ENCODE assay signal across 7 mouse cellular contexts in genomic region chr9:88546166-88546565, GRCm38 (mm10). TPM values are rescaled to one million over a fixed set of nuclear protein-coding genes. Genes with fewer than 3 reads are reported as not detected.
DNase-seq lines count a peak whose midpoint lies in the region; ATAC-seq and TF ChIP-seq lines count a peak whose summit lies in the region.

No protein-coding gene starts in this region.

- TF ChIP-seq RAD21 in CH12.LX (IDR thresholded peaks at IDR 0.05; ENCODE audit: low read depth, low read length), result peak; percentile 90

- H3K9me3 ChIP-seq in kidney, embryonic 15.5 days (replicated peaks), result no peaks in the 10 kb centered on the region
- H3K9me3 ChIP-seq in CH12.LX (replicated peaks; ENCODE audit: low read length), result no peaks in the 10 kb centered on the region
- no peaks in the 10 kb centered on the region for H3K9me3 ChIP-seq in liver, postnatal 0 days (ENCODE audit: low read length)

- H3K36me3 ChIP-seq in kidney, embryonic 15.5 days, result no peaks in the 10 kb centered on the region
- peaks cover 3 to 5% of the 10 kb centered on the region in 2 experiments for H3K36me3 ChIP-seq in CH12.LX (replicated peaks in 1 of 2; ENCODE audit: control insufficient read depth in 1 of 2, insufficient read depth in 1 of 2, low read length in 1 of 2)
- no peaks in the 10 kb centered on the region for H3K36me3 ChIP-seq in liver, postnatal 0 days (replicated peaks; ENCODE audit: insufficient read depth, low read length)

- no peak for ATAC-seq in kidney, embryonic 15.5 days (replicated peaks; ENCODE audit: low FRiP score)
- no peak for ATAC-seq in liver, postnatal 0 days

- no peak overlapping the region for H3K4me2 ChIP-seq in kidney, embryonic 15.5 days
- H3K4me2 ChIP-seq in CH12.LX (ENCODE audit: insufficient read depth, low read depth, poor library complexity, severe bottlenecking), result peak overlapping the region; percentile 95
- no peak overlapping the region for H3K4me2 ChIP-seq in liver, postnatal 0 days (ENCODE audit: low read depth, low read length)

- WGBS in kidney, embryonic 15.5 days, result 6% methylated on average over 2 of the region's 2 CpGs
- 3% methylated on average over 2 of the region's 2 CpGs for WGBS in liver, postnatal 0 days (ENCODE audit: insufficient replicate concordance)

- DNase-seq in kidney, postnatal 10 days, result peak; percentile 54
- peak; percentile 79 for DNase-seq in CH12.LX (ENCODE audit: extremely low read depth)
- DNase-seq in ZHBTc4 (ENCODE audit: low read depth, low spot score), result peak; percentile 76
- DNase-seq in embryo, embryonic 9.5 days (ENCODE audit: extremely low spot score), result peak; percentile 53
- DNase-seq in liver, postnatal 0 days, result peak; percentile 68
- peak; percentile 47 to 60 for DNase-seq in spleen, postnatal 36 days (ENCODE audit: low spot score in 2 of 2)

- TF ChIP-seq POLR2A in CH12.LX (IDR thresholded peaks at IDR 0.05; ENCODE audit: low read depth, low read length), result no peak

- no peak overlapping the region for H3K9ac ChIP-seq in kidney, embryonic 15.5 days
- no peak overlapping the region for H3K9ac ChIP-seq in CH12.LX (ENCODE audit: insufficient read depth, low read depth)
- H3K9ac ChIP-seq in liver, postnatal 0 days (replicated peaks), result no peak overlapping the region

- peaks cover 22% of the 10 kb centered on the region for H3K79me2 ChIP-seq in CH12.LX (replicated peaks; ENCODE audit: control insufficient read depth, extremely low read depth, insufficient read depth, poor library complexity, severe bottlenecking)

- dilution Hi-C loops in CH12.LX (cut with MboI; ENCODE audit: extremely low pct_ligation_motif_present, extremely low pct_unique_long_range_greater_than_20kb, low sequenced_read_pairs), result no loop called here

- H3K4me1 ChIP-seq in kidney, embryonic 15.5 days, result peaks cover 21% of the 10 kb centered on the region
- H3K4me1 ChIP-seq in CH12.LX (ENCODE audit: control insufficient read depth in 1 of 2, insufficient read depth in 2 of 2), result peaks cover 10 to 18% of the 10 kb centered on the region in 2 experiments
- peaks cover 28% of the 10 kb centered on the region for H3K4me1 ChIP-seq in liver, postnatal 0 days (ENCODE audit: insufficient read depth)

- TF ChIP-seq CTCF in CH12.LX (conservative IDR thresholded peaks at IDR 0.05 in 1 of 2, IDR thresholded peaks at IDR 0.05 in 1 of 2; ENCODE audit: low read depth in 2 of 2, low read length in 2 of 2), result peak; percentile 67 to 93
- TF ChIP-seq CTCF in liver, postnatal 0 days (IDR thresholded peaks at IDR 0.05; ENCODE audit: low read depth), result peak; percentile 91

- no peak overlapping the region for H3K4me3 ChIP-seq in kidney, embryonic 15.5 days (replicated peaks)
- peak overlapping the region in 1 of 3 experiments; percentile 32 for H3K4me3 ChIP-seq in CH12.LX (replicated peaks in 1 of 3; ENCODE audit: low read depth in 2 of 3, low read length in 2 of 3, poor library complexity in 1 of 3)
- no peak overlapping the region for H3K4me3 ChIP-seq in liver, postnatal 0 days (ENCODE audit: low read depth, low read length)

- no peak overlapping the region for H3K27ac ChIP-seq in kidney, embryonic 15.5 days
- no peak overlapping the region for H3K27ac ChIP-seq in CH12.LX (ENCODE audit: insufficient read depth, low read depth)
- no peak overlapping the region for H3K27ac ChIP-seq in liver, postnatal 0 days (ENCODE audit: low read depth)

- TF ChIP-seq EP300 in CH12.LX (IDR thresholded peaks at IDR 0.05; ENCODE audit: low read length), result no peak
- TF ChIP-seq EP300 in liver, postnatal 0 days (IDR thresholded peaks at IDR 0.05; ENCODE audit: low read depth), result no peak

- no peaks in the 10 kb centered on the region for H3K27me3 ChIP-seq in kidney, embryonic 15.5 days
- no peaks in the 10 kb centered on the region for H3K27me3 ChIP-seq in CH12.LX (replicated peaks)
- no peaks in the 10 kb centered on the region for H3K27me3 ChIP-seq in liver, postnatal 0 days (ENCODE audit: insufficient read depth, low read length)

- in situ Hi-C loops in CH12.LX (cut with MboI; ENCODE audit: low pct_ligation_motif_present, low pct_unique_long_range_greater_than_20kb, low sequenced_read_pairs), result loop anchor here (10.0 kb wide), 1 partner anchor 301 kb away; no protein-coding TSS in a partner anchor

TF ChIP-seq in CH12.LX, 34 proteins besides CTCF, POLR2A, EP300 and RAD21:
- TF ChIP-seq ELF1 (IDR thresholded peaks at IDR 0.05; ENCODE audit: low read depth, low read length) (0 out of 2 replicates have a peak, but pooled peaks have one; percentile 30), IRF4 (IDR thresholded peaks at IDR 0.05; ENCODE audit: low read depth, low read length) (no peak; the same call in 1 of the 2 replicates), SMC3 (IDR thresholded peaks at IDR 0.05; ENCODE audit: low read depth, low read length) (peak; percentile 70), BHLHE40 (IDR thresholded peaks at IDR 0.05; ENCODE audit: low read depth, low read length) (no peak)
TF ChIP-seq in CH12.LX: peak in this region for 2.

RNA-seq across cellular contexts. Expression of gene Zfp949, which starts 1.7 kb away (rescaled TPM):
- 10.7 and 10.8 TPM in 2 replicates for polyA plus RNA-seq in kidney, embryonic 15.5 days (2015; fragmentation: Nextera tagmentation; extraction: Ambion mirVana)
- 7.5 TPM in 2 replicates for total RNA-seq in CH12.LX (2012; rRNA removed)
- 9.3 and 9.7 TPM in 2 replicates for total RNA-seq in CH12.LX (2014; rRNA removed)
- polyA plus RNA-seq in CH12.LX (2012; ENCODE audit: insufficient read length, low read depth), result 5.0 and 5.2 TPM in 2 replicates
- 4.5 and 4.6 TPM in 2 replicates for polyA plus RNA-seq in liver, postnatal 0 days (2015; fragmentation: Nextera tagmentation; extraction: Ambion mirVana)

RNA-seq across cellular contexts. Expression of gene Trim43a, which starts 34.5 kb away (rescaled TPM):
- 0.08 and 0.18 TPM in 2 replicates for polyA plus RNA-seq in kidney, embryonic 15.5 days (2015; fragmentation: Nextera tagmentation; extraction: Ambion mirVana)
- total RNA-seq in CH12.LX (2012; rRNA removed), result 0.04 TPM in 1 of 2 replicates, not detected in the other
- 0.15 TPM in 2 replicates for total RNA-seq in CH12.LX (2014; rRNA removed)
- not detected in 2 replicates for polyA plus RNA-seq in CH12.LX (2012; ENCODE audit: insufficient read length, low read depth)
- polyA plus RNA-seq in liver, postnatal 0 days (2015; fragmentation: Nextera tagmentation; extraction: Ambion mirVana), result 0.05 TPM in 1 of 2 replicates, not detected in the other
